Mouse (Mus musculus) B cell, adult 62 days (primary cell): ENCODE data around the gene Gm13290. TPM values are rescaled to one million over a fixed set of nuclear protein-coding genes. Genes with fewer than 3 reads are reported as not detected.

Experiments used
- total RNA-seq: library from RNA; stranded (reverse); gene quantifications from 4 replicates; pipeline ENCODE4 v1.2.4, GENCODE M21; 2023

Gm13290 gene
- total RNA-seq = not detected in 4 replicates

GRCm38 (mm10) chr4:88773534-88773933 is at the start of gene Gm13290:
Gene Gm13290, plus strand, starts transcription at chr4:88773834.

DNA sequence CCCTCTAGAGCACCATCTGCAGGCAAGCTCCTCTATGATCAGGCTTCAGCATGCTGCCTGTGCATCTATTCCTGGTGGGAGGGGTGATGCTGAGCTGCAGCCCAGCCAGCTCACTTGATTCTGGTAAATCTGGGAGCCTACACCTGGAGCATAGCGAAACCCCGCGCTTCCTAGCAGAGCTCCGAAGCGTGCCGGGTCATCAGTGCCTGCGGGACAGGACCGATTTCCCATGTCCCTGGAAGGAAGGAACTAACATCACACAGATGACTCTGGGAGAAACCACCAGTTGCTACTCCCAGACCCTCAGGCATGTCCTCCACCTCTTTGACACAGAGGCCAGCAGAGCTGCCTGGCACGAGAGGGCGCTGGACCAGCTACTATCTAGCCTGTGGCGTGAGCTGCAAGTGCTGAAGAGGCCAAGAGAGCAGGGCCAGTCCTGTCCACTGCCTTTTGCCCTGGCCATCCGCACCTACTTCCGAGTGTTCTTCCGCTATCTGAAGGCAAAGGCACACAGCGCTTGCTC is 18.8 kb upstream of the Gm13290 start, which contains the start of gene Gm13271:
Gene Gm13271 (plus strand): TSS at position 51 of the 523 bp plus-strand sequence.

DNA sequence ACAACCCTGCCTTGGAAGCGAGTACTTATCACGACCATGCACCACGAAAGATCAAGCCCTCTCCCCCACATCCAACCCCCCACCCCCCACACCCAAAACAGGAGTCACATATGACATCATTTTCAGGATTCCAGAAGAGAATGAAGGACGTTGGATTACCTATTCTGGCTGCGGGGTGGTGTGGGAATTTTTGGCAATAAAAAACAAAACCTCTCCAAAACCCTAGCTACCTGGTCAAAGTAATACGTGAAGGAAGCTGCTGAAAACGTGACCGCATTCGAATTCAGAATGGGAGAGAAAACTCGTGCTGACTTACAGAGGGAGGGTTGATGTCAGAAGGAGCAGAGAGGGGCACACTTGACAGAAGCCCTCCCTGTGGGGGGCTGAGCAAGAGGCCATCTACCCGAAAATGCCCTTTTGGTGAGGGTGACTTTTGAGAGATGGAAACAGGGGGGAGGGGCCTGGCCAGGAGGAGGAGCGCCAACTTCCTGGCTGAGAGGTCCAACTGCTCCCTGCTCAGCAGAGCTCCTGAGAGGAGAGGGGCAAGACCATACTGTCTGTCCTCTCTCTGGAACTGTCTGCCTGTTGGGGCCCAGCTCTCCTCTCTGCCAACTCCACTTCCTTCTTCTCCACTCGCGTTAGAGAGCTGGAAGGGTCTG is 13.9 kb upstream of the Gm13290 start, which contains the start of gene Gm13283:
Gene Gm13283 (plus strand): TSS at position 510 of the 659 bp plus-strand sequence.

DNA sequence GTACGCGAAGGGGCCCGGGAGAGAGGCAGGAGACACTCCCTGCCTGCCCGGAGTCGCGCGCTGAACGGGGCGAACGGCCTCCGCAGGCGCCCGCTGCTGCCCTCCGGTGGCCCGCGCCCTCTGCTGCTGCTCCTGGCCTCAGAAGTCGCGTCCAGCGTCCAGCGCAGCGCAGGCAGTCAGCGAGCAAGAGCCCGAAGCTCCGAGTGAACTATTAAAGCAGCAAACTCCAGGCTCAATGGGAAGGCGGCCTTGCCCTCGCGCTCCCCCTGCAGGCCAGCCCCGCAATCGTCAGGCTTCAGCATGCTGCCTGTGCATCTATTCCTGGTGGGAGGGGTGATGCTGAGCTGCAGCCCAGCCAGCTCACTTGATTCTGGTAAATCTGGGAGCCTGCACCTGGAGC is 3.0 kb downstream of the Gm13290 start, which contains the start of gene Gm13289:
Gene Gm13289 (plus strand): TSS at position 301 of the 400 bp plus-strand sequence.

GRCm38 (mm10) chr4:88779550-88779949 is 5.9 kb downstream of the Gm13290 start, which contains the start of gene Gm13272:
Gene Gm13272, plus strand, starts transcription at chr4:88779850.

GRCm38 (mm10) chr4:88781831-88782230 is 8.2 kb downstream of the Gm13290 start, which contains the start of gene Ifnz:
Gene Ifnz, plus strand, starts transcription at chr4:88782131.

GRCm38 (mm10) chr4:88785409-88785808 is 11.8 kb downstream of the Gm13290 start, which contains the start of gene Gm13276:
Gene Gm13276, plus strand, starts transcription at chr4:88785709.

GRCm38 (mm10) chr4:88788402-88788801 is 14.8 kb downstream of the Gm13290 start, which contains the start of gene Gm13277:
Gene Gm13277, plus strand, starts transcription at chr4:88788632.

GRCm38 (mm10) chr4:88791250-88791649 is 17.6 kb downstream of the Gm13290 start, which contains the start of gene Gm13278:
Gene Gm13278, plus strand, starts transcription at chr4:88791550.

GRCm38 (mm10) chr4:88793936-88794675 is 20.5 kb downstream of the Gm13290 start, which contains the start of gene Gm13275:
Gene Gm13275, plus strand, starts transcription at chr4:88794487.

GRCm38 (mm10) chr4:88797097-88797496 is 23.5 kb downstream of the Gm13290 start, which contains the start of gene Gm13279:
Gene Gm13279, plus strand, starts transcription at chr4:88797397.

DNA sequence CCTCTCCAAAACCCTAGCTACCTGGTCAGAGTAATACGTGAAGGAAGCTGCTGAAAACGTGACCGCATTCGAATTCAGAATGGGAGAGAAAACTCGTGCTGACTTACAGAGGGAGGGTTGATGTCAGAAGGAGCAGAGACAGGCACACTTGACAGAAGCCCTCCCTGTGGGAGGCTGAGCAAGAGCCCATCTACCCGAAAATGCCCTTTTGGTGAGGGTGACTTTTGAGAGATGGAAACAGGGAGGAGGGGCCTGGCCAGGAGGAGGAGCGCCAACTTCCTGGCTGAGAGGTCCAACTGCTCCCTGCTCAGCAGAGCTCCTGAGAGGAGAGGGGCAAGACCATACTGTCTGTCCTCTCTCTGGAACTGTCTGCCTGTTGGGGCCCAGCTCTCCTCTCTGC is 25.7 kb downstream of the Gm13290 start, which contains the start of gene Gm13285:
Gene Gm13285 (plus strand): TSS at position 301 of the 400 bp plus-strand sequence.

GRCm38 (mm10) chr4:88802954-88803353 is 29.3 kb downstream of the Gm13290 start, which contains the start of gene Gm13287:
Gene Gm13287, plus strand, starts transcription at chr4:88803254.

GRCm38 (mm10) chr4:88805231-88805630 is 31.6 kb downstream of the Gm13290 start, which contains the start of gene Gm13288:
Gene Gm13288, plus strand, starts transcription at chr4:88805531.

GRCm38 (mm10) chr4:88815928-88816327 is 42.3 kb downstream of the Gm13290 start, which contains the start of gene Ifna7:
Gene Ifna7, plus strand, starts transcription at chr4:88816228.

DNA sequence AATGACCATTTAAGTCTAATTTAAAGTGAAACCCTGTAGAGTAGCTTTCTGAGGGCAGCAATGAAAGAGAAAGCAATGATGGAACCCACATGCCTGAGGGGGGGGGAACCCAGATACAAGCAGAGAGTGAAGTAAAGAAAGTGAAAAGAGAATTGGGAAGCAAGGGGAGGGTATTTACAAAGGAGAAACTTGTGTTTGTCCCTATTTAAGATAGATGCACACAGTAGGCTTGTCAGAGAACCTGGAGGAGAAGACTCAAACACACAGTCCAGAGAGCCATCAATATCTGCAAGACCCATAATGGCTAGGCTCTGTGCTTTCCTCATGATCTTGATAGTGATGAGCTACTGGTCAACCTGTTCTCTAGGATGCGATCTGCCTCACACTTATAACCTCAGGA is 46.0 kb downstream of the Gm13290 start, which contains the start of gene Ifna11:
Gene Ifna11 (plus strand): TSS at position 301 of the 400 bp plus-strand sequence.

Other genes starting within 250 kb of the Gm13290 start
- not detected in 4 replicates for gene Ifna15, start 215.6 kb upstream of the Gm13290 start, total RNA-seq
- gene Ifna14, start 202.0 kb upstream of the Gm13290 start, total RNA-seq = not detected in 4 replicates
- not detected in 4 replicates for gene Ifna9, start 181.4 kb upstream of the Gm13290 start, total RNA-seq
- gene Ifna12, start 170.5 kb upstream of the Gm13290 start, total RNA-seq = not detected in 4 replicates
- gene C87499, start 139.4 kb upstream of the Gm13290 start, total RNA-seq = not detected in 4 replicates
- not detected in 4 replicates for gene Ifna13, start 129.4 kb upstream of the Gm13290 start, total RNA-seq
- gene Ifna16, start 96.9 kb upstream of the Gm13290 start, total RNA-seq = not detected in 4 replicates
- gene Ifna2, start 89.9 kb upstream of the Gm13290 start, total RNA-seq = not detected in 4 replicates
- gene Ifnab, start 82.5 kb upstream of the Gm13290 start, total RNA-seq = not detected in 4 replicates
- gene Gm26566, start 52.0 kb upstream of the Gm13290 start, total RNA-seq = not detected in 4 replicates
- 14.4 to 16.1 TPM (median 15.0 TPM) in 4 replicates for gene Klhl9, start 51.4 kb upstream of the Gm13290 start, total RNA-seq
- gene Gm13271, start 19.0 kb upstream of the Gm13290 start, total RNA-seq = not detected in 4 replicates
- not detected in 4 replicates for gene Gm13283, start 13.7 kb upstream of the Gm13290 start, total RNA-seq
- not detected in 4 replicates for gene Gm13289, start 3.1 kb downstream of the Gm13290 start, total RNA-seq
- not detected in 4 replicates for gene Gm13272, start 6.0 kb downstream of the Gm13290 start, total RNA-seq
- gene Ifnz, start 8.3 kb downstream of the Gm13290 start, total RNA-seq = not detected in 4 replicates
- not detected in 4 replicates for gene Gm13276, start 11.9 kb downstream of the Gm13290 start, total RNA-seq
- gene Gm13277, start 14.8 kb downstream of the Gm13290 start, total RNA-seq = not detected in 4 replicates
- not detected in 4 replicates for gene Gm13278, start 17.7 kb downstream of the Gm13290 start, total RNA-seq
- not detected in 4 replicates for gene Gm13275, start 20.7 kb downstream of the Gm13290 start, total RNA-seq
- not detected in 4 replicates for gene Gm13279, start 23.6 kb downstream of the Gm13290 start, total RNA-seq
- gene Gm13285, start 25.8 kb downstream of the Gm13290 start, total RNA-seq = not detected in 4 replicates
- gene Gm13287, start 29.4 kb downstream of the Gm13290 start, total RNA-seq = not detected in 4 replicates
- not detected in 4 replicates for gene Gm13288, start 31.7 kb downstream of the Gm13290 start, total RNA-seq
- gene Ifna7, start 42.4 kb downstream of the Gm13290 start, total RNA-seq = not detected in 4 replicates
- gene Ifna11, start 46.1 kb downstream of the Gm13290 start, total RNA-seq = not detected in 4 replicates
- gene Ifna6, start 53.6 kb downstream of the Gm13290 start, total RNA-seq = not detected in 4 replicates
- not detected in 4 replicates for gene Ifna5, start 61.7 kb downstream of the Gm13290 start, total RNA-seq
- gene Ifna4, start 68.0 kb downstream of the Gm13290 start, total RNA-seq = not detected in 4 replicates
- not detected in 4 replicates for gene Ifna1, start 76.3 kb downstream of the Gm13290 start, total RNA-seq
- gene Ifne, start 106.4 kb downstream of the Gm13290 start, total RNA-seq = not detected in 4 replicates